Mouse (Mus musculus): ENCODE data around the gene Epha2.

DNA sequence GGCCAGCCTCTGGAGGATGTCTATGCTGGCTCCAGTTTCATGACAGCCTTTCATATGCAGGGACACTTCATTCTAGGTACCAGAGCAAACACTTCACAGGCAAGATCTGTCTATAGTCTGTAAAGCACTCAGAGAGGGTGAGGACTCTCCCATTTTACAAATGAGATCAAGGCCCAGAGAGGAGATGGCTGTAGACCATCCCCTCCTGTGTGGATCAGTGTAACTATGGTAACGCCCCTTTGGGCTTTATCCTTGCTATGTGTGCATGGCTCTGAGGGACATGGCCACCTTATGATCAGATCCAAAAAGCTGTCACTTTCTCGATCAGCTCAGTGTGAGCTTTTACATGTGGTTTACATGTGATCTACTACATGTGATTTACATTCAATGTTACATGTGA is 10.9 kb downstream of the Epha2 start:
- TF ChIP-seq CTCF (IDR thresholded peaks at IDR 0.05; ENCODE audit: low read depth) (no peak), EP300 (optimal IDR thresholded peaks at IDR 0.05) (no peak)

Measured in stomach, postnatal 0 days (tissue).